Mouse (Mus musculus): ENCODE results near the gene Tardbp. TPM values are rescaled to one million over a fixed set of nuclear protein-coding genes. Genes with fewer than 3 reads are reported as not detected.

The Tardbp gene
- total RNA-seq, 2 experiments from 2014 or later: 105 to 113 TPM

Other genes starting within 250 kb of the Tardbp start
- gene Ubiad1, start 182.2 kb downstream of the Tardbp start, total RNA-seq (2021): 10 to 100 TPM; 11.1 to 14.9 TPM
- gene Mtor, start 178.4 kb downstream of the Tardbp start, total RNA-seq (2021): 10 to 100 TPM; 30.6 to 30.9 TPM
- 10 to 100 TPM in 1 of 2 experiments, 1 to 10 TPM in 1; 9.4 to 22.7 TPM for gene Angptl7, start 126.6 kb downstream of the Tardbp start, total RNA-seq (2021)
- gene Exosc10, start 68.6 kb downstream of the Tardbp start, total RNA-seq (2021): 10 to 100 TPM; 17.1 to 18.5 TPM
- gene Srm, start 35.5 kb downstream of the Tardbp start, total RNA-seq (2021): 10 to 100 TPM; 12.4 to 14.7 TPM
- gene Masp2, start 24.5 kb downstream of the Tardbp start, total RNA-seq (2021): under 1 TPM; 0.51 to 0.61 TPM
- gene Gm572, start 16.3 kb upstream of the Tardbp start, total RNA-seq (2021): 1 to 10 TPM; 5.2 to 5.3 TPM
- 10 to 100 TPM; 27.8 to 30.2 TPM for gene Casz1, start 177.4 kb upstream of the Tardbp start, total RNA-seq (2021)